Mouse (Mus musculus) myocyte (in vitro differentiated cells): Measurements from ENCODE around the gene Srgap3. TPM values are rescaled to one million over a fixed set of nuclear protein-coding genes. Genes with fewer than 3 reads are reported as not detected.

ENCODE experiments used
- H3K27me3 ChIP-seq: one replicate; pipeline ENCODE4 v1.6.1; 2011; ENCODE audit not compliant: control insufficient read depth, insufficient read depth, insufficient read length
- H3K36me3 ChIP-seq: one replicate; pipeline ENCODE4 v1.6.1; 2011; ENCODE audit not compliant: control insufficient read depth, insufficient read depth
- H3K4me2 ChIP-seq: one replicate; pipeline ENCODE4 v1.6.1; 2011; ENCODE audit warnings: low read depth, control low read depth
- H3K4me3 ChIP-seq: one replicate; pipeline ENCODE4 v1.5.1; 2011; ENCODE audit warnings: mild to moderate bottlenecking, control low read depth, moderate library complexity
- H3K79me2 ChIP-seq: one replicate; pipeline ENCODE4 v1.6.1; 2011; ENCODE audit not compliant: control insufficient read depth, insufficient read depth
- H3ac ChIP-seq: one replicate; pipeline ENCODE4 v1.6.1; 2011; ENCODE audit not compliant: control insufficient read depth, insufficient read length
- CEBPB ChIP-seq: IDR thresholded peaks from 2 replicates; pipeline ENCODE4 v1.6.1; 2011; ENCODE audit warnings: mild to moderate bottlenecking, moderate library complexity; ENCODE audit not compliant: poor library complexity, insufficient read depth, severe bottlenecking
- E2F4 ChIP-seq: IDR thresholded peaks from one replicate; pipeline ENCODE4 v1.6.1; 2011; ENCODE audit warnings: mild to moderate bottlenecking, control low read depth, moderate library complexity; ENCODE audit not compliant: insufficient read depth
- MAX ChIP-seq: IDR thresholded peaks from one replicate; pipeline ENCODE4 v1.6.1; 2011; ENCODE audit warnings: low read depth, mild to moderate bottlenecking, control low read depth
- MYOD1 ChIP-seq, 3 experiments: IDR thresholded peaks; one replicate each; pipeline ENCODE4 v1.6.1; 2011; ENCODE audit warnings: control low read depth in 2 of 3, low read depth in 2 of 3, mild to moderate bottlenecking in 2 of 3, moderate library complexity in 1 of 3; ENCODE audit not compliant: insufficient read length in 2 of 3, control insufficient read depth in 1 of 3
- MYOG ChIP-seq, 3 experiments: IDR thresholded peaks; one replicate each; pipeline ENCODE4 v1.6.1; 2011; ENCODE audit warnings: control low read depth in 2 of 3, low read depth in 2 of 3, mild to moderate bottlenecking in 2 of 3; ENCODE audit not compliant: insufficient read length in 2 of 3, control insufficient read depth in 1 of 3, insufficient read depth in 1 of 3
- POLR2A ChIP-seq: IDR thresholded peaks from one replicate; pipeline ENCODE4 v1.6.1; 2011; ENCODE audit warnings: low read depth, mild to moderate bottlenecking, control low read depth, moderate library complexity; ENCODE audit not compliant: insufficient read length
- POLR2AphosphoS2 ChIP-seq: IDR thresholded peaks from one replicate; pipeline ENCODE4 v1.6.1; 2011; ENCODE audit warnings: low read depth, control low read depth; ENCODE audit not compliant: insufficient read length
- REST ChIP-seq: IDR thresholded peaks from one replicate; pipeline ENCODE4 v1.6.1; 2011; ENCODE audit warnings: mild to moderate bottlenecking, control low read depth, moderate library complexity; ENCODE audit not compliant: insufficient read depth, insufficient read length
- SRF ChIP-seq: IDR thresholded peaks from one replicate; pipeline ENCODE4 v1.6.1; 2011; ENCODE audit warnings: low read depth; ENCODE audit not compliant: control insufficient read depth, insufficient read length
- TCF12 ChIP-seq: IDR thresholded peaks from one replicate; pipeline ENCODE4 v1.6.1; 2011; ENCODE audit warnings: mild to moderate bottlenecking, control low read depth; ENCODE audit not compliant: poor library complexity, insufficient read depth, severe bottlenecking
- TCF3 ChIP-seq: IDR thresholded peaks from one replicate; pipeline ENCODE4 v1.6.1; 2011; ENCODE audit warnings: low read depth, control low read depth; ENCODE audit not compliant: insufficient read length
- USF1 ChIP-seq: IDR thresholded peaks from one replicate; pipeline ENCODE4 v1.6.1; 2011; ENCODE audit warnings: low read depth, mild to moderate bottlenecking, control low read depth, moderate library complexity
- polyA plus RNA-seq: library from polyadenylated mRNA; unstranded; fragments of >200 nt; fragmentation: generic; extraction: Trizol; gene quantifications from one replicate; pipeline ENCODE4 v1.2.1, GENCODE M21; 2012; ENCODE audit warnings: missing spikeins

Srgap3 gene
- polyA plus RNA-seq, 1 experiment = 6.9 TPM

DNA sequence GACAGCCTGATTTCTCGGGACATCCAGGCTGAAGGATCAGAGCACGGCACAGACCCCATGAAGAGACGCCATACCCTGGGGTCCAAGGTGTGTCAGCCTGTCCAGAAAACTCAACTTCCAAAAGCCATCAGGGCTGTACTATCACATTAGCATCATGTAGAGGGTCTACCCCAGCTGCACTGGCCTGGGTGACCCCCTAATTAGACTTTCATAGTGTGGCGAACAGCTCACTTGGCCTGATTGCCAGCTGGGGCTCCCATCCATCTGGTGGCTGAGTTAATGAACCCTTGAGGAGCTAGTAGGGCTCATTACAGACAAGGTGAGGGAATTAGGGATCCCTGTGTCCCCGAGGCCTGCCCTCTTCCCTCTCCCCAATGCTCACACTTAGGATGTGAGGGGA is 118.6 kb downstream of the Srgap3 start:
- no peak overlapping the region for H3K4me2 ChIP-seq
- no peaks in the 10 kb centered on the region for H3K36me3 ChIP-seq
- no peaks in the 10 kb centered on the region for H3K79me2 ChIP-seq
- no peak for TF ChIP-seq USF1
- no peaks in the 10 kb centered on the region for H3K27me3 ChIP-seq
- no peak overlapping the region for H3K4me3 ChIP-seq
- no peak overlapping the region for H3ac ChIP-seq

DNA sequence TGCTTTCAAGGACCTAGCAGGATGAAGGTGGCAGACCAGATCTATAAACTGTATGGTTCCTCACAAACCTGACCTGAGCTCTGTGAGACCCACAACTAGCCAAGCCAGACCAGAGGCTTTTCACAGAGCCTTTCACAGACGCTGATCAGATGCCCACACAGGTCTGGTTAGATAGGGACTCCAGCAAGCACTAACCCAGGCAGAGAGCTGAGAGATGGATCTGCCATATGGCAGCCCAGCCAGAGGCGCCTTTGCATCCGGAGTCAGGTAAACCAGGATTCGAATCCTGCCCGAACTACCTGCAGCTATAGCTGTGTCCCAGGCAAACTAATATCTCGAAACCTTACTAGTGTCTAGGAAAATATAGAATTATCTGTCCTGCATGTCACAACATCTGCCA is 121.4 kb downstream of the Srgap3 start:
- Histone ChIP-seq H3K36me3 (no peaks in the 10 kb centered on the region), H3K4me3 (no peak overlapping the region), H3K27me3 (no peaks in the 10 kb centered on the region), H3ac (no peak overlapping the region), H3K79me2 (no peaks in the 10 kb centered on the region), H3K4me2 (no peak overlapping the region)
- TF ChIP-seq USF1 (no peak), SRF (no peak), E2F4 (no peak), POLR2AphosphoS2 (no peak), MYOG (IDR thresholded peaks at IDR 0.05; ENCODE audit: control insufficient read depth in 1 of 3, insufficient read depth in 1 of 3, insufficient read length in 2 of 3, low read depth in 2 of 3) (no peak), TCF3 (no peak), MAX (no peak), REST (no peak), TCF12 (no peak), CEBPB (no peak), MYOD1 (IDR thresholded peaks at IDR 0.05; ENCODE audit: control insufficient read depth in 1 of 3, insufficient read length in 2 of 3, low read depth in 2 of 3) (no peak), POLR2A (no peak)

DNA sequence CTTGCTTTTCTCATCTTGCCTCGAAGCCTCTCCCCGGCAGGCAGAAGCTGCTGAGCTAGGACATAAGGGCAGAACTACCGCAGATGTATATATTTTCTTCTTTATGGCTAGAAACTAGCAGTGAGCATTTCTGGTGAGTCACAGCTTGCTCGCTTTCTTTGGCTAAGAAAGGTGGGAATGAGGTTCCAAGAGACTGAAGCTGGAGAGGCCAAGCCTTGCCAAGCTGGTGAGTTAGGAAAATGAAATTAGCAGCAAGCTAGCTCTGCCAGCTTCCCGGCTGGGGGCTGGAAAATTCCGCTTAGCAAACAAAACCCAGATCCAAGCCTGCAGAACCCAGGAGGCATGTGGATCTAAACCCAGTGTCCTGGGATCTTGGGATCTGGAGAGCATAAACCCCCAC is 124.0 kb downstream of the Srgap3 start:
- Histone ChIP-seq H3K27me3 (no peaks in the 10 kb centered on the region), H3K4me3 (no peak overlapping the region), H3K79me2 (no peaks in the 10 kb centered on the region), H3ac (no peak overlapping the region), H3K4me2 (no peak overlapping the region), H3K36me3 (no peaks in the 10 kb centered on the region)
- TF ChIP-seq CEBPB = no peak
- no peak for TF ChIP-seq MYOG (IDR thresholded peaks at IDR 0.05; ENCODE audit: control insufficient read depth in 1 of 3, insufficient read depth in 1 of 3, insufficient read length in 2 of 3, low read depth in 2 of 3)
- TF ChIP-seq TCF12 = no peak
- TF ChIP-seq POLR2AphosphoS2 = no peak
- TF ChIP-seq MYOD1 (IDR thresholded peaks at IDR 0.05; ENCODE audit: control insufficient read depth in 1 of 3, insufficient read length in 2 of 3, low read depth in 2 of 3) = no peak
- TF ChIP-seq POLR2A = no peak
- no peak for TF ChIP-seq E2F4
- no peak for TF ChIP-seq REST
- TF ChIP-seq TCF3 = no peak
- no peak for TF ChIP-seq SRF
- no peak for TF ChIP-seq MAX
- no peak for TF ChIP-seq USF1

DNA sequence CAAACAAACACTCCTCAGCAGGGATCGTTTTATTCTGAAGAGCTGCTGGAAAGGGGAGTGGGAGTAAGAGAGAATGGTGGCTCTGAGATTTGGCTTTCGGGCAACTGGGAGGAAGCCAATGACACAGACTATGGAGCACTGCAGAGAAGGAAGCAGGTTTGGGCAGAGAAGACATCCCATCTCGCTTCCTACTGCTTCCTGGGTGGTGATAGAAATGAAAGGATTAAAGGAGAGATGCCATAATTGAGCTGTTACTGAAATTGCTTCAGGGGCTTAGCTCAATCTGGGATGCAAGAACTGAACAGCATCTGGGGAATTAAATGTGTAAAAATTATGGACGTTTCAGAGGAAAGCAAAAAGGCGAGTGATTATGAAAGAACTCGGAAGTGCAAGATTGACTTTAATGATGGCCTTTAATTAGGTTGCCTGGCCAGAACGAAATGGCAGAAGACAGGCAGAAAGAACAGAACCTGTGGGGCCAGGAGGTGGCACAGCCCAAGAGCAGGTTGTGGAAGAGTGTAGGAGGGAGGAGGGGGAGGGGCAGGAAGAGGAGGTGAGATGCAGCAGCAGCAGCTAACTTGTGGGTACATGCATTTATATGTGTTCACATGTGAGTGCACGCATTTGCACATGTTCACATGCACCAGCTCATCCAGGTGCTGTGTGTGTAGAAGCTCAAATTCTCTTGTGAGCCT is 126.6 kb downstream of the Srgap3 start:
- H3K27me3 ChIP-seq = no peaks in the 10 kb centered on the region
- TF ChIP-seq MAX = no peak
- no peak for TF ChIP-seq MYOG (IDR thresholded peaks at IDR 0.05; ENCODE audit: control insufficient read depth in 1 of 3, insufficient read depth in 1 of 3, insufficient read length in 2 of 3, low read depth in 2 of 3)
- no peak for TF ChIP-seq POLR2A
- TF ChIP-seq CEBPB = no peak
- no peak for TF ChIP-seq REST
- TF ChIP-seq POLR2AphosphoS2 = no peak
- TF ChIP-seq TCF12 = no peak
- TF ChIP-seq E2F4 = no peak
- no peak for TF ChIP-seq USF1
- TF ChIP-seq SRF = no peak
- TF ChIP-seq TCF3 = no peak

DNA sequence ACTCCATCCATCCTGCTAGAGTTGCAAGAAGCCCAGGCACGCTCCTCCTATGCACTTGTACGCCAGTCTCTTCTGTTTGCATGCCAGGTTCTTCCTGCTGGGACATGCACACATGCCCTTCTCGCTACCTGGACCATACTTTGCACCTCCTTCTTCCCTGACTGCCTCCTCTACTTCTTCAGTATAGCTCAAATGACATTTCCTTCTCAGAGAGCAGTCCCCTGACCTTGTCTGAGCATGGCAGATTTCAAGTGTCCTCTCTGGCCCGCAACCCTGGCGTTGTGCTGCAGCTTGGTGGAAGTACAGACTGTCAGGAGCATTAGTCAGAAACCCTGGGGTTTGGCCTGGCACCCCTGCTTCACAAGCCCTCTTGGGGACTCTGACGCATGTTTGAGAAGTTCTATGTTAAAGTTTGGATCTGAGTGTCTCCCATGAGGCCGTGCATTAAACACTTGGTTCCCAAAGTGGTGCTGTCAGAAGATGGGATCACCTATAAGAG is 128.6 kb downstream of the Srgap3 start:
- no peaks in the 10 kb centered on the region for H3K79me2 ChIP-seq
- H3K36me3 ChIP-seq = no peaks in the 10 kb centered on the region
- H3K27me3 ChIP-seq = no peaks in the 10 kb centered on the region
- no peak overlapping the region for H3K4me2 ChIP-seq
- TF ChIP-seq CEBPB (no peak), SRF (no peak), POLR2A (no peak), REST (no peak), TCF3 (no peak), MYOD1 (IDR thresholded peaks at IDR 0.05; ENCODE audit: control insufficient read depth in 1 of 3, insufficient read length in 2 of 3, low read depth in 2 of 3) (no peak), USF1 (no peak), POLR2AphosphoS2 (no peak), MAX (no peak), E2F4 (no peak), TCF12 (no peak), MYOG (IDR thresholded peaks at IDR 0.05; ENCODE audit: control insufficient read depth in 1 of 3, insufficient read depth in 1 of 3, insufficient read length in 2 of 3, low read depth in 2 of 3) (no peak)
- no peak overlapping the region for H3ac ChIP-seq
- H3K4me3 ChIP-seq = no peak overlapping the region

More for the DNA sequence above, 126.6 kb downstream of the Srgap3 start:
- H3K36me3 ChIP-seq = no peaks in the 10 kb centered on the region
- H3K4me3 ChIP-seq = no peak overlapping the region
- no peak overlapping the region for H3ac ChIP-seq
- H3K4me2 ChIP-seq = no peak overlapping the region
- H3K79me2 ChIP-seq = no peaks in the 10 kb centered on the region
